Mouse (Mus musculus) thymus, postnatal 4 days (tissue): ENCODE data around the gene Nipal3.

Source experiments
- DNase-seq: peaks from one replicate; pipeline ENCODE4 v3.0.0; 2021

Gene Nipal3

GRCm38 (mm10) chr4:135501587-135501986 lies 6.7 kb upstream of the Nipal3 start:
- DNase-seq: no peak

- DNase-seq: no peak
Measured at GRCm38 (mm10) chr4:135499831-135500230, 5.0 kb upstream of the Nipal3 start.

- DNase-seq: no peak
Measured at GRCm38 (mm10) chr4:135498136-135498535, 3.3 kb upstream of the Nipal3 start.

- no peak for DNase-seq
Measured at GRCm38 (mm10) chr4:135495810-135496209, 972 bp upstream of the Nipal3 start.

- no peak for DNase-seq
Measured at GRCm38 (mm10) chr4:135495397-135495791, 556 bp upstream of the Nipal3 start.

- DNase-seq: peak; percentile 62
Measured at GRCm38 (mm10) chr4:135493691-135494520, 932 bp downstream of the Nipal3 start.

- no peak for DNase-seq
Measured at GRCm38 (mm10) chr4:135493271-135493670, 1.6 kb downstream of the Nipal3 start.

- DNase-seq: no peak
Measured at GRCm38 (mm10) chr4:135489256-135489655, 5.6 kb downstream of the Nipal3 start.

GRCm38 (mm10) chr4:135486352-135486751 lies 8.5 kb downstream of the Nipal3 start:
- no peak for DNase-seq

GRCm38 (mm10) chr4:135485086-135485485 lies 9.8 kb downstream of the Nipal3 start:
- no peak for DNase-seq

- peak; percentile 21 for DNase-seq
Measured at GRCm38 (mm10) chr4:135480370-135480769, 14.5 kb downstream of the Nipal3 start.

- DNase-seq: no peak
Measured at GRCm38 (mm10) chr4:135477851-135478250, 17.0 kb downstream of the Nipal3 start.

GRCm38 (mm10) chr4:135463406-135463805 lies 31.4 kb downstream of the Nipal3 start:
- DNase-seq: no peak

- DNase-seq: no peak
Measured at GRCm38 (mm10) chr4:135453572-135453971, 41.3 kb downstream of the Nipal3 start.

- DNase-seq: no peak
Measured at GRCm38 (mm10) chr4:135453164-135453563, 41.7 kb downstream of the Nipal3 start.

GRCm38 (mm10) chr4:135451360-135452015 lies 43.4 kb downstream of the Nipal3 start:
- DNase-seq: no peak

- DNase-seq: no peak
Measured at GRCm38 (mm10) chr4:135442473-135442872, 52.4 kb downstream of the Nipal3 start.

GRCm38 (mm10) chr4:135439904-135440522 lies 54.8 kb downstream of the Nipal3 start:
- peak; percentile 67 for DNase-seq

GRCm38 (mm10) chr4:135439188-135439647 lies 55.6 kb downstream of the Nipal3 start:
- peak; percentile 81 for DNase-seq

GRCm38 (mm10) chr4:135437924-135438323 lies 56.9 kb downstream of the Nipal3 start:
- DNase-seq: no peak

- DNase-seq: no peak
Measured at GRCm38 (mm10) chr4:135436291-135436690, 58.5 kb downstream of the Nipal3 start.

GRCm38 (mm10) chr4:135434395-135434789 lies 60.4 kb downstream of the Nipal3 start:
- DNase-seq: no peak
